Mouse (Mus musculus) spleen, adult 2 months (tissue): Measurements from ENCODE around the gene Tsc2.

Experiments
- CTCF ChIP-seq: fragments of 200-500 bp; IDR thresholded peaks from 2 replicates; pipeline ENCODE4 v1.5.1; 2011; ENCODE audit warnings: mild to moderate bottlenecking, inconsistent platforms; ENCODE audit not compliant: insufficient read depth, insufficient read length, insufficient replicate concordance; ENCODE audit errors: extremely low read depth
- POLR2A ChIP-seq: fragments of 200-500 bp; IDR thresholded peaks from 2 replicates; pipeline ENCODE4 v1.6.1; 2011; ENCODE audit warnings: low read depth, low read length, inconsistent platforms

- TF ChIP-seq CTCF = no peak
- no peak for TF ChIP-seq POLR2A
These were observed 1.4 kb upstream of the Tsc2 start for GRCm38 (mm10) chr17:24633831-24634230.
